Mouse (Mus musculus) liver, adult 2 months (tissue): Measurements from ENCODE around the gene Cdh13.

Source experiments
- CTCF ChIP-seq: fragments of 200-500 bp; IDR thresholded peaks from 2 replicates; pipeline ENCODE4 v1.5.1; 2011; ENCODE audit warnings: low read depth, low read length, control low read depth
- POLR2A ChIP-seq: fragments of 200-500 bp; IDR thresholded peaks from 2 replicates; pipeline ENCODE4 v1.6.1; 2011; ENCODE audit warnings: low read length, control low read depth; ENCODE audit not compliant: insufficient read depth; ENCODE audit errors: extremely low read depth

DNA sequence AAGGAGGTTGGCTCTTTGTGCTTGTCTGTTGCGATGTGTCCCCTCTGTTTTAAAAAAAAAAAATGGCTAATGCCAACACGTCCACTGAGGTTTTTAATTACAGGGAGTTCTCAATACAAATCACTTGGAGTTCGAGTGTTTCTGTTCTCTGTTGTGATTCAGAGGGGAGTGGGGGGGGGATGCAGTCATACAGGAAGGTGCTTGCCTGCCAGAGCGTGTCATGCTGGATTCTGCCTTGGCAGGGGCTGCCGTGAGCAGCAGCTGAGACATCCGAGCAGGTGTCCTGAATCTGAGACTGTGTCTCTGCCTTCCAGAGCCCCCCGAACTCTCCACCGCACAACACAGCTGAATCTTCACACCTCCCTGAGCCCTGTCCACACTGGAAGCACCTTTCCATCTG lies 318.5 kb downstream of the Cdh13 start:
- no peak for TF ChIP-seq CTCF
- TF ChIP-seq POLR2A = no peak
